Mouse (Mus musculus): ENCODE results near the gene Copz1.
"Not testable (repeated sequence)": the region's sequence is repeated elsewhere in the genome, so short reads cannot be mapped to it uniquely, and the experiment has no call there.

Gene Copz1

GRCm38 (mm10) chr15:103272419-103273279, at the start of gene Copz1:
Copz1 (plus strand) TSS chr15:103272714.
- DNase-seq, result peak; percentile 80 to 89

GRCm38 (mm10) chr15:103224161-103224560, 48.4 kb upstream of the Copz1 start:
- DNase-seq, result no peak

GRCm38 (mm10) chr15:103227022-103227421, 45.5 kb upstream of the Copz1 start:
- DNase-seq, result no peak

- no peak for DNase-seq
Measured at GRCm38 (mm10) chr15:103227572-103227971, 44.9 kb upstream of the Copz1 start.

- no peak for DNase-seq
Measured at GRCm38 (mm10) chr15:103228904-103229303, 43.6 kb upstream of the Copz1 start.

GRCm38 (mm10) chr15:103233119-103233518, 39.4 kb upstream of the Copz1 start:
- DNase-seq, result no peak

- no peak for DNase-seq
Measured at GRCm38 (mm10) chr15:103237295-103237694, 35.2 kb upstream of the Copz1 start.

- DNase-seq, result peak; percentile 78 to 79
Measured at GRCm38 (mm10) chr15:103239130-103239684, 33.3 kb upstream of the Copz1 start.

- DNase-seq, result peak; percentile 90 to 97
Measured at GRCm38 (mm10) chr15:103239685-103240159, 32.8 kb upstream of the Copz1 start, which contains the start of gene Cbx5. Cbx5 (minus strand) TSS chr15:103239816.

- peak; percentile 76 to 84 for DNase-seq
Measured at GRCm38 (mm10) chr15:103240160-103241028, 32.1 kb upstream of the Copz1 start, which contains the start of gene Hnrnpa1. Hnrnpa1 (plus strand) TSS chr15:103240432.

GRCm38 (mm10) chr15:103241071-103242018, 31.2 kb upstream of the Copz1 start:
- DNase-seq, result not testable (repeated sequence)

- DNase-seq, result no peak
Measured at GRCm38 (mm10) chr15:103242885-103243284, 29.6 kb upstream of the Copz1 start.

- DNase-seq, result no peak
Measured at GRCm38 (mm10) chr15:103245616-103246015, 26.9 kb upstream of the Copz1 start.

- no peak for DNase-seq
Measured at GRCm38 (mm10) chr15:103247078-103247781, 25.3 kb upstream of the Copz1 start.

GRCm38 (mm10) chr15:103247782-103248400, 24.6 kb upstream of the Copz1 start:
- no peak for DNase-seq

GRCm38 (mm10) chr15:103248401-103249313, 23.9 kb upstream of the Copz1 start:
- no peak for DNase-seq

- not testable (repeated sequence) for DNase-seq
Measured at GRCm38 (mm10) chr15:103249511-103249910, 23.0 kb upstream of the Copz1 start.

GRCm38 (mm10) chr15:103250195-103250740, 22.2 kb upstream of the Copz1 start:
- DNase-seq, result peak; percentile 60 to 81

GRCm38 (mm10) chr15:103251595-103251994, 20.9 kb upstream of the Copz1 start:
- no peak for DNase-seq
